Mouse (Mus musculus): ENCODE results near the gene Fxyd3. TPM values are rescaled to one million over a fixed set of nuclear protein-coding genes. Genes with fewer than 3 reads are reported as not detected.

Fxyd3 gene
- polyA plus RNA-seq (2014; fragmentation: Nextera tagmentation; extraction: Ambion mirVana), result 30.7 and 34.0 TPM in 2 replicates

DNA sequence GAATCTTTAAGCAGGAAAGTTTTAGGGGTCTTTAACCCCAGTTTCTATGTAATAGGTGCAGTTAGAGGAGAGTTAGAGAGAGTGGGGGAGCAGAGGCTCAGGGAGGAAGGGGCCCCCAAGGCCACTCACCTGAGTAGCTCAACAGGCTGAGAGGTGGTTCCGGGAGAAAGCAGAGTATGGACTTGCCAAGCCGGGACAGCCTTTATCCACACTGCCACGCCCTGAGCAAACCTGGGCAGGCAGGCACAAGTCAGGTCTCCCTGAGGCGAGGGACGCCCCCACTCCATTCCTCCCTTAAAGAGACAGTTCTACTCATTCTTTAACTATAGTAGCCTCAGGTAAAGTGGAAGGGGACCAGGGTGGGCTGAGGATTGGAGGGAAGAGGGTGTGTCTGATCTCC lies at the start of gene Fxyd3:
Fxyd3 (minus strand) TSS at position 213 of the 400 bp plus-strand sequence.
- Histone ChIP-seq H3K27ac (ENCODE audit: low read depth) (no peak within 1 kb of the TSS), H3K4me2 (peak within 1 kb of the TSS; percentile 23; the same call in 1 of the 2 replicates), H3K4me3 (ENCODE audit: low read depth, low read length) (0 out of 2 replicates have a peak within 1 kb of the TSS, but pooled peaks have one; percentile 8), H3K9me3 (ENCODE audit: low read depth, low read length) (no peaks in the 10 kb centered on the region), H3K9ac (no peak within 1 kb of the TSS; the same call in 1 of the 2 replicates), H3K27me3 (ENCODE audit: insufficient read depth, low read length) (no peaks in the 10 kb centered on the region), H3K36me3 (ENCODE audit: insufficient read depth) (no peaks in the 10 kb centered on the region), H3K4me1 (ENCODE audit: insufficient read depth) (no peaks in the 10 kb centered on the region)
- ATAC-seq (ENCODE audit: insufficient read depth) (peak; percentile 72), DNase-seq (peak; percentile 41)
- 39% methylated on average over 5 of the region's 5 CpGs for WGBS
- no peak for TF ChIP-seq CTCF (IDR thresholded peaks at IDR 0.05; ENCODE audit: low read depth)

DNA sequence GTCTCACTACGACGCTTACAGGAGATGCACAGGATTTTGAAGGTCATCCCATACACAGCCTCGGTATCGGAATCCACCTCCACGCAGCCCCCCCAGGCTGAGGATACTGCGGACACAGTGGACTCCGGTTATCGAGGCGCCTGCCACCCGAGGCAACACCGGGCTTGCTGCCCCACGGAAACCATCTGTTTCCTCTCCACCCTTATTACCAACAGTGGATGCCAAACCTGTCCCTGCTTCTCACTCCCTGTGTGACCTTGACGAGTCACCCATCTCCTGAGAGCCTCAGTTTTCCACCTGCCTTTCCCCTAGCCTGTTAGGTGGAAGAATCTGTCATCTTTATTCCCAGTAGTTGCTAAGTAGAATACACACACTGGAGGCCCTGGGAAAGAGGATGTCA lies 48.6 kb upstream of the Fxyd3 start:
- H3K9ac ChIP-seq, result no peak overlapping the region
- WGBS, result 69% methylated on average over 13 of the region's 13 CpGs
- no peak overlapping the region for H3K4me3 ChIP-seq (ENCODE audit: low read depth, low read length)
- TF ChIP-seq CTCF (IDR thresholded peaks at IDR 0.05; ENCODE audit: low read depth), result no peak
- peaks cover 18% of the 10 kb centered on the region for H3K36me3 ChIP-seq (ENCODE audit: insufficient read depth)
- ATAC-seq (ENCODE audit: insufficient read depth) (no peak), DNase-seq (no peak)
- H3K4me1 ChIP-seq (ENCODE audit: insufficient read depth), result no peaks in the 10 kb centered on the region
- H3K4me2 ChIP-seq, result no peak overlapping the region
- H3K9me3 ChIP-seq (ENCODE audit: low read depth, low read length), result no peaks in the 10 kb centered on the region
- H3K27me3 ChIP-seq (ENCODE audit: insufficient read depth, low read length), result peaks cover 27% of the 10 kb centered on the region
- no peak overlapping the region for H3K27ac ChIP-seq (ENCODE audit: low read depth)

DNA sequence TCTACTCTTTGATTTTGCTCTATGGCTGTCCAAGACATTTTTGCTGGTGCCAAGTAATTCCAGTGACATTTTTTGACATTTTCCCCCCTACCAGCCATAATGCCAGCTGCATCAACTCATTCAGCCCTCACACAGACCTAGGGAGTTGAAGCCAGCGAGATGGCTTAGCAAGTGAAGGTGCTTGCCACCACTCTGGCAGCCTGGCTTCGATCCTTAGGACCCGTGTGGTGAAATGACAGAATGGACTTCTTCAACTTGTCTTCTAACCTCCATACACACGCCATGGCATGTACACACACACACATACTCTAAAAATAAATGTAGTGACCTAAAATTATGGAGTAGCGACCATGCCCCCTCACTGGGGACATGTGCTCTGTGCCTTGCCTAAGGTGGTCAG lies 47.9 kb upstream of the Fxyd3 start:
- no peak for TF ChIP-seq CTCF (IDR thresholded peaks at IDR 0.05; ENCODE audit: low read depth)
- DNase-seq, result no peak
- 79% methylated on average over 5 of the region's 5 CpGs for WGBS

DNA sequence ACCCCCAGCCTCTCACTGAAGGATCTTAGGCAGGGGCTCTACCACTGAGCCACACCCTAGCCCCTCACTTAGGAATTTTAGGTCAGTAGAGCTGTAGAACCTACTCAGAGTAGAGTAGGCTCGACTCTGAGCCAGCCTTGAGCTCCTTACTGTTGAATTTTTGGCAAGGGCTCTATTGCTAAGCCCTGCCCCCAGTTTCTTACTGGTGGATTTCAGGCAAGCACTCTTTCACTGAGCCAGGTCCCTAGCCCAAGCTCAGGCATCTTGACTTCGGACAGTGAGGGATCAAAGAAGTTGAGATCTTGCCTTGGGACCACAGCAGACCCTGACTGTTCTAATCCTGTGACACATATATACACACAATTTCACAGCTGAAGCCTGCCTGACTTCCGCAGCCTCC lies 47.2 kb upstream of the Fxyd3 start:
- no peak for ATAC-seq (ENCODE audit: insufficient read depth)
- 83% methylated on average over 3 of the region's 3 CpGs for WGBS
- no peak for TF ChIP-seq CTCF (IDR thresholded peaks at IDR 0.05; ENCODE audit: low read depth)

More for the DNA sequence above, 47.9 kb upstream of the Fxyd3 start:
- H3K27me3 ChIP-seq (ENCODE audit: insufficient read depth, low read length), result peaks cover 27% of the 10 kb centered on the region
- no peak overlapping the region for H3K27ac ChIP-seq (ENCODE audit: low read depth)
- no peak overlapping the region for H3K4me3 ChIP-seq (ENCODE audit: low read depth, low read length)
- H3K36me3 ChIP-seq (ENCODE audit: insufficient read depth), result peaks cover 11% of the 10 kb centered on the region
- no peak overlapping the region for H3K9ac ChIP-seq
- no peaks in the 10 kb centered on the region for H3K9me3 ChIP-seq (ENCODE audit: low read depth, low read length)
- no peaks in the 10 kb centered on the region for H3K4me1 ChIP-seq (ENCODE audit: insufficient read depth)
- no peak overlapping the region for H3K4me2 ChIP-seq
- no peak for ATAC-seq (ENCODE audit: insufficient read depth)

DNA sequence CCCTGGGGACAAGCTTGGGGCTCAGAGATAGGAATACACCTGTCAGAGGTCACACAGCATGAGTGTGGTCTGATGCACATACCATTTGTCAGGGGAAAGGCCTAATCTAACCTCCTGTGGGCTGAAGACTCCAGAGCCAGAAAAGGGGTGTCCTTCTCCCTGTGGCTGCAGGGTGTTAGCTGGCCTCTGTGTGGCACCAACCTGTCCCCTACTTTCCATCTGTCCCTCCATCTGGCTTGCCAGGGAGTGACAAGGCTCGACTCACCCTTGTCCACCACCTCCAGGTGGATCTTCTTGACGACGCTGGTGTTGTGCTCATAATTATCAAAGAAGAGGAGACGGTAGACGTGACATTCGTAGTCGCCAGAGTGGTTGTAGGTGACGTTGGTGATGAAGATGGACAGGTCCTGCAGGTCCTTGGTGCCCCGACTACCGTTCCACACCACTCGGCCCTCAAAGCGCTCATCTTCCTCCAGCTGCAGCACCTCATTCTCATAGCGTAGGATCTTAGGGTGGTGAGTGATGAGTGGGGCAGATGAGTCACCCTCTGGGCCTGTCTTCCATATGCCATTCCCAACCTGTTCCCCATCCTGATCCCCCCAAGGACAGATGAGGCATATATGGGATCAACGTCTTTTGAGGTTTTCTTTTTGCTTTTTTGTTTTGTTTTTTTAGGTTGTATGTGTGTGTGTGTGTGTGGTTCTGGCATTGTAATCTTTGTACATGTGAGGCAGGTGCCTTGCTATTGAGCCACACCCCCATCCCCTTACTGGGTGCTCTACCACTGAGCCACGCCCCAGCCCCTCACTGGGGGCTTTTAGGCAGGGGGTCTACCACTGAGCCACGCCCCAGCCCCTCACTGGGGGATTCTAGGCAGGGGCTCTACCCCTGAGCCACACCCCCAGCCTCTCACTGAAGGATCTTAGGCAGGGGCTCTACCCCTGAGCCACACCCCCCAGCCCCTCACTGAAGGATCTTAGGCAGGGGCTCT lies 46.4 kb upstream of the Fxyd3 start:
- WGBS, result 83% methylated on average over 16 of the region's 16 CpGs
- Histone ChIP-seq H3K4me3 (ENCODE audit: low read depth, low read length) (no peak overlapping the region), H3K9ac (no peak overlapping the region), H3K27me3 (ENCODE audit: insufficient read depth, low read length) (peaks cover 27% of the 10 kb centered on the region), H3K4me1 (ENCODE audit: insufficient read depth) (no peaks in the 10 kb centered on the region), H3K9me3 (ENCODE audit: low read depth, low read length) (no peaks in the 10 kb centered on the region), H3K4me2 (no peak overlapping the region), H3K36me3 (ENCODE audit: insufficient read depth) (no peaks in the 10 kb centered on the region), H3K27ac (ENCODE audit: low read depth) (no peak overlapping the region)
- TF ChIP-seq CTCF (IDR thresholded peaks at IDR 0.05; ENCODE audit: low read depth), result no peak
- ATAC-seq (ENCODE audit: insufficient read depth) (no peak), DNase-seq (no peak)

More for the DNA sequence above, 47.2 kb upstream of the Fxyd3 start:
- Histone ChIP-seq H3K9ac (no peak overlapping the region), H3K27ac (ENCODE audit: low read depth) (no peak overlapping the region), H3K4me2 (no peak overlapping the region), H3K9me3 (ENCODE audit: low read depth, low read length) (no peaks in the 10 kb centered on the region), H3K36me3 (ENCODE audit: insufficient read depth) (peaks cover 4% of the 10 kb centered on the region; the same call in 1 of the 2 replicates), H3K4me1 (ENCODE audit: insufficient read depth) (no peaks in the 10 kb centered on the region), H3K4me3 (ENCODE audit: low read depth, low read length) (no peak overlapping the region), H3K27me3 (ENCODE audit: insufficient read depth, low read length) (peaks cover 27% of the 10 kb centered on the region)
- no peak for DNase-seq

DNA sequence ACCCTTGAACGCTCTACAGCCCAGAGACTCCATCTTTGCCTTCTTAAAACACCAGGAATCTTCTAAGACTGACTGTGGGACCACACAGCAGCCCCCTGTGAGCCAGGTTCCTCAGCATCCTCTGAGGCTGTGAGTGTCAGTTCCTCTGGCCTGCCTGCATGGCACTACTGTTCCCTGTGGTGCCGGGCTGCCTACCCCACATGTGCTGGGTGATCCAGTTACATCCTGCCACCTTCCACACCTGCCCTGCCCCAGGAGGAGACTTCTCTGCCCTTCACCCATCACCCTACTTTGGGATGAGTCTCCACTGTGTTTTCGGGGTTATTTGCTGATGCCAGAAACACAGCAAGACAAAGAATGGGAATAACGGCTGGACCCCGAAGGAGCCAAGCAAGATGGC lies 43.1 kb upstream of the Fxyd3 start:
- ATAC-seq (ENCODE audit: insufficient read depth) (no peak), DNase-seq (no peak)
- H3K4me1 ChIP-seq (ENCODE audit: insufficient read depth), result peaks cover 8% of the 10 kb centered on the region
- WGBS, result 79% methylated on average over 5 of the region's 5 CpGs
- no peak overlapping the region for H3K9ac ChIP-seq
- H3K27me3 ChIP-seq (ENCODE audit: insufficient read depth, low read length), result 0 out of 2 replicates have a peak, but pooled peaks cover 2% of the 10 kb centered on the region
- H3K4me3 ChIP-seq (ENCODE audit: low read depth, low read length), result no peak overlapping the region
- no peak overlapping the region for H3K4me2 ChIP-seq
- TF ChIP-seq CTCF (IDR thresholded peaks at IDR 0.05; ENCODE audit: low read depth), result no peak
- H3K27ac ChIP-seq (ENCODE audit: low read depth), result no peak overlapping the region
- no peaks in the 10 kb centered on the region for H3K36me3 ChIP-seq (ENCODE audit: insufficient read depth)
- no peaks in the 10 kb centered on the region for H3K9me3 ChIP-seq (ENCODE audit: low read depth, low read length)

DNA sequence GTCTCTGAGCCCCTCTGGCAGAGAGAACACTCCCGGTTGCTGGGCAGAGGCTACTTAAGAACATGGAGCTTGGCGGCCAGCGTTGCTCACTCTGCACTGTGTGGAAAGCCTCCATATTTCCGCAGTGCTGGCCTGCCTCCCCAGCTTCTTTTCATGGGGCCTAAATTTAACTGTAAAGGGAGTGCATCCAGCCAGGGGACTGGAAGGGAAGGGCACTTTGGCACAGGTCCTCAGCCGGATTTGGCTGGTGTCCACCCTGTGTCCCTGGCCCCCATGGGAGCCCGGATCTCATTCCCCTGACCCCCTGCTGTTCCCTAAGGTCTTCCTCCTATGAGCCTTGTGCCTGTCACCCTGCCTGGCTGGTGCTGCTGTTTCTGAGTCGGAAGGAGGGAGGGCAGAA lies 42.0 kb upstream of the Fxyd3 start:
- 74% methylated on average over 7 of the region's 7 CpGs for WGBS
- no peak for ATAC-seq (ENCODE audit: insufficient read depth)
- no peak overlapping the region for H3K4me3 ChIP-seq (ENCODE audit: low read depth, low read length)
- H3K36me3 ChIP-seq (ENCODE audit: insufficient read depth), result no peaks in the 10 kb centered on the region
- H3K9ac ChIP-seq, result no peak overlapping the region
- H3K4me2 ChIP-seq, result no peak overlapping the region
- peaks cover 8% of the 10 kb centered on the region for H3K4me1 ChIP-seq (ENCODE audit: insufficient read depth)
- no peak for TF ChIP-seq CTCF (IDR thresholded peaks at IDR 0.05; ENCODE audit: low read depth)
- no peaks in the 10 kb centered on the region for H3K27me3 ChIP-seq (ENCODE audit: insufficient read depth, low read length)
- DNase-seq, result no peak
- H3K27ac ChIP-seq (ENCODE audit: low read depth), result no peak overlapping the region
- H3K9me3 ChIP-seq (ENCODE audit: low read depth, low read length), result no peaks in the 10 kb centered on the region

All from lung, embryonic 14.5 days (tissue).